Mouse (Mus musculus) left cerebral cortex, adult 18-20 months (tissue): ENCODE results near the gene Kars. TPM values are rescaled to one million over a fixed set of nuclear protein-coding genes. Genes with fewer than 3 reads are reported as not detected.

Source experiments
- DNase-seq, 2 experiments: peaks; one replicate each; pipeline ENCODE4 v3.0.0; 2021 to 2022; ENCODE audit warnings: low spot score in 2 of 2, mixed read lengths in 1 of 2
- long read RNA-seq, 2 experiments: library from polyadenylated mRNA; stranded (forward); transcript quantifications; one replicate each; pipeline ENCODE4 v2.0.0; 2021
- total RNA-seq, 2 experiments: library from RNA; stranded (reverse); gene quantifications; 2 replicates each; pipeline ENCODE4 v1.2.3; 2021

The Kars gene
- 10 to 100 TPM; 78.9 to 81.3 TPM for total RNA-seq
- long read RNA-seq, experiment 1, transcript Kars-202 (15 exons, 2,131 nt) = minor isoform, 17 of 89 reads
- long read RNA-seq, experiment 1, transcript Kars-201 (14 exons, 2,008 nt) = major isoform, 49 of 89 reads
- long read RNA-seq, experiment 1, partial matches to known transcripts = 17 of 89 reads
- long read RNA-seq, experiment 1, other reads (novel, unspliced or antisense) = 4 of 89 reads
- long read RNA-seq, experiment 2, transcript Kars-202 (15 exons, 2,131 nt) = minor isoform, 15 of 57 reads
- long read RNA-seq, experiment 2, transcript Kars-201 (14 exons, 2,008 nt) = major isoform, 30 of 57 reads
- long read RNA-seq, experiment 2, partial matches to known transcripts = 9 of 57 reads
- long read RNA-seq, experiment 2, other reads (novel, unspliced or antisense) = 3 of 57 reads

- peak; percentile 89 to 94 for DNase-seq
These were observed at the start of gene Kars, which contains the start of gene Terf2ip for GRCm38 (mm10) chr8:112010997-112011815. Kars (minus strand) TSS chr8:112011323. Terf2ip (plus strand) TSS chr8:112011398.

- DNase-seq = no peak
These were observed 43.3 kb upstream of the Kars start for GRCm38 (mm10) chr8:112054456-112054855.

DNA sequence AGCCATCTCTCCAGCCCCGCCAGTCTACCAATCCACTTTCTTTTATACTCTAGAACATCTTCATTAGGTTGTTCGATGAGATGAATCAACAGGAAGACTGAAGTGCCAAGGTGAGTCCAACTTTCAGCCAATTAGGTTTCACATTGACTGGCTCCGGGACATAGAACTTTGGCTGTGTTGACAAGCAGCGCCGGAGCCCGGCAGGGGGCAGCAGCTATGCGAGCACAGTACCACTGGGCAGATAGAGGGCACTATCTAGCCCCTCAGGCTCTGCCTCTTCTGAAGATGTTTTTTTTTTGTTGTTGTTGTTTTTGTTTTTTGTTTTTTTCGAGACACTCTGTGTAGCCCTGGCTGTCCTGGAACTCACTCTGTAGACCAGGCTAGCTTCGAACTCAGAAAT lies 40.4 kb upstream of the Kars start:
- no peak for DNase-seq

DNA sequence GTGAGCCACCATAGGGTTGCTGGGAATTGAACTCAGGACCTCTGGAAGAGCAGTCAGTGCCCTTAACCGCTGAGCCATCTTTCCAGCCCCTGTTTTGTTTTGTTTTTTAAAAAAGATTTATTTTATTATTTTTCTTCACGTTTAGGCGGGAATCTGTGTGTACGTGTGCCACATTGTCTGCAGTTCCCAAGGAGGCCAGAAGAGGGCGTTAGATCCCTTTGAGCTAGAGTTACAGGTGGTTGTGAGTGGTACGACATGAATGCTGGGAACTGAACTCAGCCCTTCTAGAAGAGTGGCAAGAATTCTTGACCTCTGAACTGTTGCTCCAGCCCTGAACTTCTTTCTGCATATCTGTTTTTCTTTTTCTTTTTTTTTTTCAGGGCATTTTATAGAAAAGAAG lies 38.9 kb upstream of the Kars start:
- DNase-seq = no peak

DNA sequence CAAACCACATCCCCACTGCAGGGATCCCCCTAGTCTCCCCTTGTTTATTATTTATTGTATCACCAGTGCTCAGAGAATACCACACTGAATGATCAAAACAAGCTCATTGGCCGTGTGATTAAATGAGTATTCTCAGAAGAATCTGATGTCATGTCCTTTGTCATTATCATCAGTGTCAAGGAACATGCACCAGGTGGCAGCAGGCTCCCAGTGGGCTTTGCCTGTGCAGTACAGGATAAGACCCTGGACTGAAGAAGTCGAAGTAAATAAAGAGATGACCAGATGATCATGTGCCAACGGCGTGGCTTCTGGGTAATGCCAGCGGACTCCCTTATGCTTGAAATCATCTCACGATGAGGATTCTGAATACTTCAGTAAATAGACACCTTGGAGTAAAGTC lies 37.2 kb upstream of the Kars start:
- DNase-seq = no peak

DNA sequence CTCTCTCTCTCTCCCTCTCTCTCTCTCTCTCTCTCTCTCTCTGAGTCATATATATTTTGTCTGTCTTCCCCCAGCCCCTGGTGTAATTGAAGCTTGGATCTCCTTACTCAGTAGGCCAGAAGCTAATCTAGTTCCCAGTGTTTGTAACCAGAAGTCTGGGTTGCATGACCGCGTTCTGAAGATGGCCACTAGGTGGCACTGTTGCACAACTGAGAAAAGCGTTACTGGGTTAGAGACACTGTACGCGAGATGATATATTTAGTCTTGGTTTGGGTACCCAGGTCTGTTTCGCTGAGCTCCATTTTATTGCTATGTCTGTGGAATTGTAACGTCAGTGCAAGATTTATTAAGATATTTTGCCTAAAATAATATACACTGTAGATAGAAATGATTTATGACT lies 34.8 kb upstream of the Kars start:
- DNase-seq = peak; percentile 88

- peak in 1 of 2 experiments; percentile 5 for DNase-seq
These were observed 34.1 kb upstream of the Kars start for GRCm38 (mm10) chr8:112045182-112045581.

DNA sequence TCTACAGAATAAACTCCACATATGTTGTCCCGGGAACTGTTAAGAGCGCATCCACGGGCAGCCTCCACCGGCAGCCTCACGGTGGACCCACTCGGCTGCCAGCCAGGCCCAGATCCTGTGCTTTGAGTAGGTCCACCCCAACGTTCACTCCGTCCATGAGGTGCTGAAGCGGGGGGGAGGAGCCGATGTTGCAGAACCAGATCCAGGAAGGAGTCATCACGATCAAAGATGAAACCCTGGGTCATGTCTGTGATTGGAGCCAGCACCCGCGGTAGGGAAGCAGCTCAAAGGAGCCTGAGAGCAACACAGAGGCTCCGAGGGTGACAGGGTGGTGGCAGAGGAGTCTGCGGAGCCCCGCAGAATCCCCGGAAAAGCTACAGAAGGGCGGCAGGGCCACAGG lies 26.4 kb upstream of the Kars start:
- DNase-seq = no peak

DNA sequence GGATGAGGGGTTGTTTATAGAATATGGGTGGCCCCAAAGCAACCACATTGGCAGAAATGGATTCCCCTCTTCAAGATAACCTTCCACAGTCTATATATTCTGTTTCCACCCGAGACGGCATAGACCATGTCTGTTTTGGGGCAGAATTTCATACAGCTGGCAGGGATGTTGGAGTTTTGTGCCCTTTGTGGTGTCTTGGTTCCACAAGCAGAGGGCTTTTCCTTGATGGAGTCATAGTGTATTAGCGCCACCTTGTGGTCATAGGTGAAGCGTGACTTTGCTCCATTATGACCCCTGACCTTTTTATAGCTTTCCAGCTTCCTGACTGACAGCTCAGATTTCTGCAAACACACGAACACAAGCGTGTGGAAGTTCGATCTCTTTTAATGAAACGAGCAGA lies 23.5 kb upstream of the Kars start:
- DNase-seq = peak in 1 of 2 experiments; percentile 10

DNA sequence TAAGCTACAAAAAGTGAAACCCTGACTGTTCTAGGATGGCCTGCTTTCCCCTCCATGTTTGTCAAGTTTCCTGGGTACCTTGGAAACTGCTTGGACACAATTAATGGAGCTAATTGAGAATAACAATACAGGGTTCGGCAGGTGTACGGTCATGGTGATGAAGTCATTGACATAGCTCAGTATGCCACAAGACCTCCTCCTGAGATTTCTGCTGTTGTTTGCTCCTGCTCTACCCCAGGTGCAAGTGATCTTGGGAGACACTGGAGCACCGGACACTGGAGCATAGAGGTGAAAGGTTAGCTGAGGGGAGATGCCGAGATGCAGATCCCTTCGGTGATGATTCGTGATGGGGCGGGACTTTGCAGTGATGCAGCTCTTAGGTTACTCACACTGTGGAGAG lies 21.9 kb upstream of the Kars start:
- no peak for DNase-seq

DNA sequence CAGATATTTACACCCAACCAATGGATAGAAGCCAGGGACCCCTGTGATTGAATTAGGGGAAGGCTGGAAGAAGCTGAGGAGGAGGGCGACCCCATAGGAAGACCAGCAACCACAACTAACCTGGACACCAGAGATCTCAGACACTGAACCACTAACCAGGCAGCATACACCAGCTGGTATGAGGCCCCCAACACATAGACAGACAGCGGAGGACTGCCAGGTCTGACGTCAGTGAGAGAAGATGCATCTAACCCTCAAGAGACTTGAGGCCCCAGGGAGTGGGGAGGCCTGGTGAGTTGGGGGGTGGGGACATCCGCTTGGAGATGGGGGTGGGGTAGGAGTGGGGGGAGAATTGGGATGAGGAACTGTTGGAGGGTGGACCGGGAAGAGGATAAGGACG lies 19.5 kb upstream of the Kars start:
- no peak for DNase-seq

GRCm38 (mm10) chr8:112029455-112029854 lies 18.3 kb upstream of the Kars start:
- DNase-seq = no peak

GRCm38 (mm10) chr8:112014936-112015335 lies 3.8 kb upstream of the Kars start, which contains the start of gene Gm6793:
Gm6793 (minus strand) TSS chr8:112015036.
- DNase-seq = no peak

- peak; percentile 23 to 42 for DNase-seq
These were observed 706 bp upstream of the Kars start for GRCm38 (mm10) chr8:112011816-112012242.

DNA sequence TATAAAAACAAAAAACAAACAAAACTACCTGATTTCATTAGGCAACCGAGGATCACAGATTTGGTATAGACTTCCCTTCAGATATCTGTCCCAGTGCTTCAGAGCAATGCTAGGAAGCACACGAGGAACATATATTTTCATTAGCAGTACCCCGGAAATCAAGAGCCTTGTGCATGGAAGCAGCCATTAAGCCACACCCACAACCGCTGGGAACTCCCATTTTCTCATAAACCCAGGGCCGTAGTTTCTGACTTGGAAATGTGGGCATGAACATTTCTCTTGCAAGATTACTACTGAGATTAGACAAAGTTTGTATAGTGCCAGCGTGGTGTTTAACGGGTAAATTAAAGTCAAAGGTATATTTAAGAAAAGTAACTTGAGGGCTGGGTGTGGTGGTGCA lies 1.6 kb downstream of the Kars start:
- no peak for DNase-seq

GRCm38 (mm10) chr8:112007669-112008068 lies 3.5 kb downstream of the Kars start:
- no peak for DNase-seq

GRCm38 (mm10) chr8:112005601-112006000 lies 5.5 kb downstream of the Kars start:
- peak; percentile 46 to 57 for DNase-seq

GRCm38 (mm10) chr8:112004754-112005153 lies 6.4 kb downstream of the Kars start:
- DNase-seq = no peak

DNA sequence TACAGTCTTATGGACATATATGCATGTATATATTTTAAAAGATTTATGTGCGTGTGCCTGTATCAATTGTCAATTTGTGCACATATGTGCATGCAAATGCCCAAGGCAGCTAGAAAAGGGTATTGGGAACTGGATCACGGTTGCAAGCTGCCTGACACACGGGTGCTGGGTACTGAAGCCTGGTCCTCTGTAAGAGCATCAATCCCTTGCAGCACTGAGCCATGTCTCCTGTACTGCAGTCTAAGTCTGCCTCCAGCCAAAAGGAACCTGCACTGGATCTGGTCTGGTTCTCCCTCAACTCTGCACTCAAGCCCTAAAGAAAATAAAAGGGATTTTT lies 18.5 kb downstream of the Kars start:
- DNase-seq = no peak

DNA sequence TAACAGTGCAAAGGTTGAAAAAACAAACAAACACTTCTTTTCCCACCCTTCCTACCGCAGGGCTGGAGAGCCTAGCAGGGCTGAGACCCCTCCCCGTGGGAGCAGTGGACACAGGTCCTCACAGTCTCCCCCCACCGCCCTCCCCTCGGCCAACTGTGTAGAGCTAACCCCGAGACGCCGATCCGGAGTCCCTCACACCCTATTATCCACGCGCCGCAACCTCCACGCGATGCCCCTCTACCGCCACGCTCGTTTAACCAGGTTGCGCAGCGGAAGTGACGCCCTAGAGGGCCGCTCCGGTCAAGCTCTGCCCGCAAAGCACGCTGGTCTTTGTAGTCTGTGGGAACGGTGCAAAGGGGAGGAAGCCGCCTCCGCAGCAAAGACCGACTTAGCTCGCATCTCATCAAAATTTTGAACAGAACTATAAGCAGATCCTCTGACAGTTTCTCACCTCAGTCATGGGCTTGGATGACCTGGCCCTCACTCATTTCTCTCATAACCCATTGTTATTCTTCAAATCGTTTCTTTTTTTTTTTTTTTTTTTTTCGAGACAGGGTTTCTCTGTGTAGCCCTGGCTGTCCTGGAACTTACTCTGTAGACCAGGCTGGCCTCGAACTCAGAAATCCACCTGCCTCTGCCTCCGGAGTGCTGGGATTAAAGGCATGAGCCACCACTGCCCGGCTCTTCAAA lies 19.0 kb downstream of the Kars start, which contains the start of gene Adat1:
Gene Adat1, minus strand, starts transcription at position 290 of the 690 bp plus-strand sequence.
- DNase-seq = peak; percentile 91 to 92

DNA sequence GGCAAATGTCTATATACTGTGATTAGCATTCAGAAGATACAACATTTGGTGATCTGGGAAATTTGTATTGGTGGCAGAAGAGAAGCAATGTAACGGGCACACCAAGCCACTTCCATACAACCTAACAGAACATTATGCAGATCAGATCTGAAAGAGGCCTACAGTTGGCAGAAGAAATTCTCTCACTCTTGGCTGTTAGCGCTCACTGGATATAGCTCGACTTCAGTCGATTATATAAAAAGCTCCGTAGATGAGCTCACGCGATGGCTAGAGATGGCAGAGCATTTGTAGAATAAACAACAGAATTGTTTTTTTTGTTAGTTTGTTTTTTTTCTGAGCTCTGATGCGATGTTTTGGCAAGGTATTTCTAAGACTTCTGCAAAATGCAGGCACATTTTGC lies 19.8 kb downstream of the Kars start:
- no peak for DNase-seq

DNA sequence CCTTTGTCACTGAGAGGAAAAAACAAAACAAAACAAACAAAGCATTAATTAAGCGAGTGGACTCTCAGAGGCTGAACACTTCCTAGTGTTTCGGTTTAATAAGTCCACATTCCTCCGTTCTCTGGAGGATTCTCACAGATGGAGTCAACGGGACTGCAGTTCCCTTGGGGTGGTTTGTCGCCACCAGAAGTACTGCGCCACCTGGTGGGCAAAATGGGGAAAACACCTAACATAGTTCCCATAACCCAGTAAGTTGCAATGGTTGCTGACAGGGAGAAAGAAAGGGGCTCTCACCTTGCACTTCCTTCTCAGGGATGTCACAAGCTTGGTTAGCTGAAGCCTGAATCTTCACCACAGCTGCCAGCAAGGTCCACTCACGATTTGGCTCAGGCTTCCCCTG lies 21.2 kb downstream of the Kars start:
- DNase-seq = peak; percentile 65 to 79
